Mouse (Mus musculus): ENCODE measurements around the gene Gm10230. TPM values are rescaled to one million over a fixed set of nuclear protein-coding genes. Genes with fewer than 3 reads are reported as not detected.
"Not testable (repeated sequence)": the region's sequence is repeated elsewhere in the genome, so short reads cannot be mapped to it uniquely, and the experiment has no call there.

Gm10230 gene
- not detected for total RNA-seq (2021)
- long read RNA-seq, experiment 1 = 0 reads
- long read RNA-seq, experiment 2 = 0 reads

- not testable (repeated sequence) for DNase-seq (ENCODE audit: low spot score in 2 of 2)
Measured at GRCm38 (mm10) chrX:27494782-27495181, at the start of gene Gm10230. Gene Gm10230, minus strand, starts transcription at chrX:27494882.

Small RNA genes lying within 50 kb of the gene (microRNA-seq; reads per million reads assigned to microRNA genes)
- 0 reads per million in 2 experiments for gene Gm44452 (ENCODE audit: borderline number of aligned reads in 2 of 2)

All from adrenal gland, adult 18-20 months (tissue).